Mouse (Mus musculus): ENCODE measurements around the gene Mfsd12.

DNA sequence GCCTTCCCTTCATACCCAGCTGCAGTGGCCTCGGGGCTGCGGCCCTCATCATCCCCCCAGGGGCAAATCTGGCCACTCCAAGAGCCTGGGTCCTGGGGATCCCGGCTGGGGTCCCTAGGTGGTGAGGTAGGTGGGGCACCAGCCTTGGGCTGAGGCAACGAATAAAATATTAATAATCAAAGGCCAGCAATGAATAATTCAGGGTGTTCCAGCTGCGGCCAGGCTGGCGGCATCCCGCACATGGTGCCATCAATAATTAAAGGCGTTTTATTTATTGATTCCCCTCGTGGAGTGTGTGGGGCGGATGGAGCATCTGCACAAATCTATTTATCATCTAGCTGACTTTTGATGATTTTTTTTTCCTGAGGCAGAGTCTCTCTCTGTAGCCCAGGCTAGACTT is 46.2 kb downstream of the Mfsd12 start:
- TF ChIP-seq CTCF (IDR thresholded peaks at IDR 0.05; ENCODE audit: low read depth), result no peak
- TF ChIP-seq EP300 (IDR thresholded peaks at IDR 0.05; ENCODE audit: low read depth), result no peak

Measured in heart, postnatal 0 days (tissue).